8 mouse cellular contexts compared by ENCODE assay signal in the genomic region with DNA sequence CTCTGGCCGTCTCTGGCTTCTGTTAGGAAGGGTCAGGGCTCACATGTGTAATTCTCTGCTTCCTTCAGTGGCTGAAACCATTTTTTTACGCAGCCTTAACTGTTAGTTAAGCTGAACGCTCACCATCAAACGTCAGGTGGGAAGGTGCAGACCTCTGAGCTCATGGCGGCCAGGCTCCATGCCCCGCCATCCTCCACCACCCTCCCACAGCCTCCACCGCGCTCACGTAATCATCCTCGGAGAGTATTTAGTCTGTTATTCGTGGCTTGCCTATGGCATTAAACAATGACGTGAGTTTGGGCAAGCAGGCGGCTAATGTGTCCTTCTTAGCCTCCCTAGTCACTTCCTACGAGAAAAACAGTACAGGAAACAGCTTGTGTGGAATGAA.
A peak's percentile ranks its signal among the peaks of the same experiment; 100 is the strongest.
DNase-seq lines count a peak whose midpoint lies in the region; ATAC-seq lines count a peak whose summit lies in the region.

No protein-coding gene starts in this region.

- H3K4me2 ChIP-seq in forebrain, embryonic 14.5 days (ENCODE audit: low read length), result peak overlapping the region; percentile 35

- peaks cover 11% of the 10 kb centered on the region for H3K36me3 ChIP-seq in embryonic facial prominence, embryonic 10.5 days (replicated peaks)
- H3K36me3 ChIP-seq in forebrain, embryonic 14.5 days (ENCODE audit: control insufficient read depth, insufficient read depth, low read length), result no peaks in the 10 kb centered on the region
- peaks cover 3% of the 10 kb centered on the region; the same call in 1 of the 2 replicates for H3K36me3 ChIP-seq in midbrain, embryonic 10.5 days

- peaks cover 19% of the 10 kb centered on the region; the same call in 1 of the 2 replicates for H3K27me3 ChIP-seq in embryonic facial prominence, embryonic 10.5 days (replicated peaks; ENCODE audit: low read depth, poor library complexity, severe bottlenecking)
- H3K27me3 ChIP-seq in forebrain, embryonic 14.5 days (replicated peaks; ENCODE audit: control insufficient read depth, insufficient read depth, low read length), result no peaks in the 10 kb centered on the region
- peaks cover 16% of the 10 kb centered on the region for H3K27me3 ChIP-seq in midbrain, embryonic 10.5 days (ENCODE audit: low read depth, poor library complexity, severe bottlenecking)

- 63% methylated on average over 14 of the region's 14 CpGs for whole genome bisulfite sequencing in embryonic facial prominence, embryonic 10.5 days
- 68% methylated on average over 14 of the region's 14 CpGs for WGBS in forebrain, embryonic 14.5 days
- 72% methylated on average over 14 of the region's 14 CpGs for WGBS in midbrain, embryonic 10.5 days

- H3K4me3 ChIP-seq in embryonic facial prominence, embryonic 10.5 days, result peak overlapping the region; percentile 35; the same call in 1 of the 2 replicates
- 0 out of 2 replicates have a peak overlapping the region, but pooled peaks have one; percentile 3 for H3K4me3 ChIP-seq in forebrain, embryonic 14.5 days (ENCODE audit: low read depth, low read length)
- no peak overlapping the region for H3K4me3 ChIP-seq in midbrain, embryonic 10.5 days

- peaks cover 40% of the 10 kb centered on the region for H3K4me1 ChIP-seq in embryonic facial prominence, embryonic 10.5 days
- H3K4me1 ChIP-seq in forebrain, embryonic 14.5 days (ENCODE audit: control insufficient read depth, insufficient read depth, low read length), result peaks cover 5% of the 10 kb centered on the region
- peaks cover 24% of the 10 kb centered on the region for H3K4me1 ChIP-seq in midbrain, embryonic 10.5 days

- peak; percentile 32 to 50 for DNase-seq in kidney, postnatal 4 days
- no peak for DNase-seq in kidney, adult 8-10 months
- DNase-seq in embryonic facial prominence, embryonic 10.5 days (ENCODE audit: low spot score), result no peak
- DNase-seq in forebrain, embryonic 14.5 days (ENCODE audit: low spot score), result no peak
- DNase-seq in midbrain, embryonic 10.5 days (ENCODE audit: low spot score), result no peak
- no peak for DNase-seq in thymus, postnatal 10 days (ENCODE audit: low spot score in 2 of 2)
- DNase-seq in ovary, postnatal 14 days (ENCODE audit: low spot score), result no peak
- no peak for DNase-seq in kidney, postnatal 14 days

- H3K9me3 ChIP-seq in embryonic facial prominence, embryonic 10.5 days, result peaks cover 17% of the 10 kb centered on the region
- H3K9me3 ChIP-seq in forebrain, embryonic 14.5 days (replicated peaks; ENCODE audit: control insufficient read depth, low read length), result no peaks in the 10 kb centered on the region
- no peaks in the 10 kb centered on the region; the same call in 1 of the 2 replicates for H3K9me3 ChIP-seq in midbrain, embryonic 10.5 days (replicated peaks)

- no peak overlapping the region; the same call in 1 of the 2 replicates for H3K9ac ChIP-seq in forebrain, embryonic 14.5 days (ENCODE audit: low read length)

- 0 out of 2 replicates have a peak, but pooled peaks have one; percentile 15 for ATAC-seq in forebrain, embryonic 14.5 days

- peak overlapping the region; percentile 51; the same call in 1 of the 2 replicates for H3K27ac ChIP-seq in embryonic facial prominence, embryonic 10.5 days (replicated peaks)
- H3K27ac ChIP-seq in forebrain, embryonic 14.5 days (ENCODE audit: low read depth, low read length), result no peak overlapping the region
- peak overlapping the region; percentile 38; the same call in 1 of the 2 replicates for H3K27ac ChIP-seq in midbrain, embryonic 10.5 days (replicated peaks)

Comparison
In these comparisons a context has a peak if more than half of its experiments do, and no peak if none do; other contexts are left out.
1. DNase-seq: peak in kidney, postnatal 4 days (2 of 2); none in kidney, adult 8-10 months (0 of 2), embryonic facial prominence, embryonic 10.5 days (single experiment), forebrain, embryonic 14.5 days (single experiment), midbrain, embryonic 10.5 days (single experiment), thymus, postnatal 10 days (0 of 2), ovary, postnatal 14 days (single experiment) and kidney, postnatal 14 days (single experiment).